Mouse (Mus musculus) myocyte (in vitro differentiated cells): ENCODE measurements around the gene Taar6. TPM values are rescaled to one million over a fixed set of nuclear protein-coding genes. Genes with fewer than 3 reads are reported as not detected.

ENCODE experiments used
- H3K27me3 ChIP-seq: one replicate; pipeline ENCODE4 v1.6.1; 2011; ENCODE audit not compliant: control insufficient read depth, insufficient read depth, insufficient read length
- H3K36me3 ChIP-seq: one replicate; pipeline ENCODE4 v1.6.1; 2011; ENCODE audit not compliant: control insufficient read depth, insufficient read depth
- H3K4me2 ChIP-seq: one replicate; pipeline ENCODE4 v1.6.1; 2011; ENCODE audit warnings: low read depth, control low read depth
- H3K4me3 ChIP-seq: one replicate; pipeline ENCODE4 v1.5.1; 2011; ENCODE audit warnings: mild to moderate bottlenecking, control low read depth, moderate library complexity
- H3K79me2 ChIP-seq: one replicate; pipeline ENCODE4 v1.6.1; 2011; ENCODE audit not compliant: control insufficient read depth, insufficient read depth
- H3ac ChIP-seq: one replicate; pipeline ENCODE4 v1.6.1; 2011; ENCODE audit not compliant: control insufficient read depth, insufficient read length
- CEBPB ChIP-seq: IDR thresholded peaks from 2 replicates; pipeline ENCODE4 v1.6.1; 2011; ENCODE audit warnings: mild to moderate bottlenecking, moderate library complexity; ENCODE audit not compliant: poor library complexity, insufficient read depth, severe bottlenecking
- E2F4 ChIP-seq: IDR thresholded peaks from one replicate; pipeline ENCODE4 v1.6.1; 2011; ENCODE audit warnings: mild to moderate bottlenecking, control low read depth, moderate library complexity; ENCODE audit not compliant: insufficient read depth
- MAX ChIP-seq: IDR thresholded peaks from one replicate; pipeline ENCODE4 v1.6.1; 2011; ENCODE audit warnings: low read depth, mild to moderate bottlenecking, control low read depth
- MYOD1 ChIP-seq, 3 experiments: IDR thresholded peaks; one replicate each; pipeline ENCODE4 v1.6.1; 2011; ENCODE audit warnings: control low read depth in 2 of 3, low read depth in 2 of 3, mild to moderate bottlenecking in 2 of 3, moderate library complexity in 1 of 3; ENCODE audit not compliant: insufficient read length in 2 of 3, control insufficient read depth in 1 of 3
- MYOG ChIP-seq, 3 experiments: IDR thresholded peaks; one replicate each; pipeline ENCODE4 v1.6.1; 2011; ENCODE audit warnings: control low read depth in 2 of 3, low read depth in 2 of 3, mild to moderate bottlenecking in 2 of 3; ENCODE audit not compliant: insufficient read length in 2 of 3, control insufficient read depth in 1 of 3, insufficient read depth in 1 of 3
- POLR2A ChIP-seq: IDR thresholded peaks from one replicate; pipeline ENCODE4 v1.6.1; 2011; ENCODE audit warnings: low read depth, mild to moderate bottlenecking, control low read depth, moderate library complexity; ENCODE audit not compliant: insufficient read length
- POLR2AphosphoS2 ChIP-seq: IDR thresholded peaks from one replicate; pipeline ENCODE4 v1.6.1; 2011; ENCODE audit warnings: low read depth, control low read depth; ENCODE audit not compliant: insufficient read length
- REST ChIP-seq: IDR thresholded peaks from one replicate; pipeline ENCODE4 v1.6.1; 2011; ENCODE audit warnings: mild to moderate bottlenecking, control low read depth, moderate library complexity; ENCODE audit not compliant: insufficient read depth, insufficient read length
- SRF ChIP-seq: IDR thresholded peaks from one replicate; pipeline ENCODE4 v1.6.1; 2011; ENCODE audit warnings: low read depth; ENCODE audit not compliant: control insufficient read depth, insufficient read length
- TCF12 ChIP-seq: IDR thresholded peaks from one replicate; pipeline ENCODE4 v1.6.1; 2011; ENCODE audit warnings: mild to moderate bottlenecking, control low read depth; ENCODE audit not compliant: poor library complexity, insufficient read depth, severe bottlenecking
- TCF3 ChIP-seq: IDR thresholded peaks from one replicate; pipeline ENCODE4 v1.6.1; 2011; ENCODE audit warnings: low read depth, control low read depth; ENCODE audit not compliant: insufficient read length
- USF1 ChIP-seq: IDR thresholded peaks from one replicate; pipeline ENCODE4 v1.6.1; 2011; ENCODE audit warnings: low read depth, mild to moderate bottlenecking, control low read depth, moderate library complexity
- polyA plus RNA-seq: library from polyadenylated mRNA; unstranded; fragments of >200 nt; fragmentation: generic; extraction: Trizol; gene quantifications from one replicate; pipeline ENCODE4 v1.2.1, GENCODE M21; 2012; ENCODE audit warnings: missing spikeins

Taar6 gene
- polyA plus RNA-seq = not detected

DNA sequence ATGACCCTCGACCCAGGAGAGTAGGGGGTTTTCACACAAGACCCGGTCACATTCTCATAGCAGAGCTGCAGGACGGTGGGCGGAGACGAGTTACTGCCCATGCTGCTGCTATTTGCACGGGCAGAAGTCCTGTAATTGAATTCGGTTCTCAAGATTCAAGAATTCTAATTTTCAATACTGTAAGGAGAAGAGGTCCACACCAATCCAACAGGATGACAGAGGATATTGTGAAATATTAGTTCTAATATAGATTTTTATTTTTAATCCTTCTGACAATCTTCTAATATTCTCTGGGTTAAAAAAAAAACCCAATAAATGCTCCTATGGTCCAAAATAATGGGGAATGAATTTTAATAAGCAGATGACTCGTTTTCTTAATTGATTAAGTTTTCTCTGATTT lies at the start of gene Taar6:
Gene Taar6, minus strand, starts transcription at position 101 of the 400 bp plus-strand sequence.
- TF ChIP-seq TCF12 (no peak), MAX (no peak), POLR2A (no peak), MYOD1 (IDR thresholded peaks at IDR 0.05; ENCODE audit: control insufficient read depth in 1 of 3, insufficient read length in 2 of 3, low read depth in 2 of 3) (no peak), USF1 (no peak), TCF3 (no peak), POLR2AphosphoS2 (no peak), REST (no peak), SRF (no peak), MYOG (IDR thresholded peaks at IDR 0.05; ENCODE audit: control insufficient read depth in 1 of 3, insufficient read depth in 1 of 3, insufficient read length in 2 of 3, low read depth in 2 of 3) (no peak), E2F4 (no peak), CEBPB (no peak)
- Histone ChIP-seq H3K27me3 (peaks cover 5% of the 10 kb centered on the region), H3K79me2 (no peaks in the 10 kb centered on the region), H3K4me2 (no peak within 1 kb of the TSS), H3ac (no peak within 1 kb of the TSS), H3K4me3 (no peak within 1 kb of the TSS), H3K36me3 (no peaks in the 10 kb centered on the region)

DNA sequence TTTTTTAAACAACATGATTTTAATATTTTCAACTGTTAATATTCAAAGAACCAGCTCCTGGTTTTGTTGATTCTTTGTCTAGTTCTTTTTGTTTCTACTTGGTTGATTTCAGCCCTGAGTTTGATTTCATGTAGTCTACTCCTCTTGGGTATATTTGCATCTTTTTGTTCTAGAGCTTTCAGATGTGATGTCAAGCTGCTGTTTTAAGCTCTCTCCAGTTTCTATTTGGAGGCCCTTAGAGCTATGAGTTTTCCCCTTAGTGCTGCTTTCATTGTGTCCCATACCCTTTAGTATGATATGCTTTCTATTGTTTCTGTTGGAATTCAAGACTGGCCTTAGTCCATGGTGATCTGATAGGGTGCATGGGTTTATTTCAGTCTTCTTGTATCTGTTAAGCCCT lies 45.9 kb upstream of the Taar6 start:
- no peaks in the 10 kb centered on the region for H3K36me3 ChIP-seq
- H3K4me2 ChIP-seq = no peak overlapping the region
- H3K27me3 ChIP-seq = no peaks in the 10 kb centered on the region
- H3K4me3 ChIP-seq = no peak overlapping the region
- no peaks in the 10 kb centered on the region for H3K79me2 ChIP-seq
- TF ChIP-seq REST (no peak), TCF3 (no peak), MYOG (IDR thresholded peaks at IDR 0.05; ENCODE audit: control insufficient read depth in 1 of 3, insufficient read depth in 1 of 3, insufficient read length in 2 of 3, low read depth in 2 of 3) (no peak), SRF (no peak), MYOD1 (IDR thresholded peaks at IDR 0.05; ENCODE audit: control insufficient read depth in 1 of 3, insufficient read length in 2 of 3, low read depth in 2 of 3) (no peak), E2F4 (no peak), POLR2A (no peak), TCF12 (no peak), CEBPB (no peak), USF1 (no peak), POLR2AphosphoS2 (no peak)
- H3ac ChIP-seq = no peak overlapping the region

DNA sequence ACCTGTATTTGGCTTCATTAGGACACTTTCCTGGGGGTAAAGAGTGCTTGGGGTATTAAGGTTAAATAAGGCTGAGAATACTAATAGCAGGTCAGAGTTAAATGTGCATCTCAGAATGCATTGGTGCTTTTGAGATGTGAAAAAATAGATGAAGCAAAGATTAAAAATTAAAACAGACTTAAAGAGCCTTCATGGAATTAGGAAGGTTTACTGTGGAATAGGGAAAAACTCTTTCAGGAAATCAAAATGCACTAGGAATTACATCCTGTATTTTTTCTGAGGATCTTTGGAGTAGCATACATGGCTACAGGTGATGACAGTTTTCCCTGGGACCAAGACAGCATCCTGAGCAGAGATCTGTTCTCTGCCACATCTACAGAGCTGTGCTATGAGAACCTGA lies 41.5 kb upstream of the Taar6 start, which contains the start of gene Taar7d:
Gene Taar7d, plus strand, starts transcription at position 301 of the 400 bp plus-strand sequence.
- no peak within 1 kb of the TSS for H3K4me3 ChIP-seq
- H3ac ChIP-seq = no peak within 1 kb of the TSS
- H3K4me2 ChIP-seq = no peak within 1 kb of the TSS
- H3K79me2 ChIP-seq = no peaks in the 10 kb centered on the region
- H3K36me3 ChIP-seq = no peaks in the 10 kb centered on the region
- TF ChIP-seq TCF3 = no peak
- no peak for TF ChIP-seq REST
- no peak for TF ChIP-seq TCF12
- TF ChIP-seq CEBPB = no peak
- TF ChIP-seq E2F4 = no peak
- TF ChIP-seq USF1 = no peak
- TF ChIP-seq MAX = no peak
- no peak for TF ChIP-seq MYOD1 (IDR thresholded peaks at IDR 0.05; ENCODE audit: control insufficient read depth in 1 of 3, insufficient read length in 2 of 3, low read depth in 2 of 3)
- no peak for TF ChIP-seq MYOG (IDR thresholded peaks at IDR 0.05; ENCODE audit: control insufficient read depth in 1 of 3, insufficient read depth in 1 of 3, insufficient read length in 2 of 3, low read depth in 2 of 3)
- TF ChIP-seq POLR2AphosphoS2 = no peak
- no peak for TF ChIP-seq POLR2A
- no peak for TF ChIP-seq SRF
- H3K27me3 ChIP-seq = no peaks in the 10 kb centered on the region

DNA sequence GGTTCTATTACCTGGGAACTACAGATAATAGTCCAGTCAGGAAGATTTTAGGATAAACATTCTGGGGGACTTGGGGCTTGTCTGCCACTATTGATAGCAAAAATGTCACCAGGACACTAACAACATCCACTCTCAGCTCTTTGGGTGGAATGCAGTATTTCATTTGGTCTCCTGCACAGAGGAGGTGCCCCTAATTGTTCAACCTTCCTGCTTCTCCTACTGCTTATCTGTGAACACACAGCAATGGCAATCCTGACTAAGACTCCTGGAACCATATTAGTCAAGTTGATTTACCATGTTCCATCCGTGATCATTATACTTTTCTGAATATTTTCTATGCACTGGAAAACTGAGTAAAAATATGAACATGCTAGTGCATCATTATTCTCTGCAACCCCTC lies 22.7 kb upstream of the Taar6 start:
- no peaks in the 10 kb centered on the region for H3K36me3 ChIP-seq
- H3K4me2 ChIP-seq = no peak overlapping the region
- H3K27me3 ChIP-seq = no peaks in the 10 kb centered on the region
- no peak for TF ChIP-seq CEBPB
- no peak for TF ChIP-seq SRF
- no peak for TF ChIP-seq POLR2A
- no peak for TF ChIP-seq POLR2AphosphoS2
- TF ChIP-seq TCF12 = no peak
- H3ac ChIP-seq = no peak overlapping the region
- no peak overlapping the region for H3K4me3 ChIP-seq
- no peaks in the 10 kb centered on the region for H3K79me2 ChIP-seq

DNA sequence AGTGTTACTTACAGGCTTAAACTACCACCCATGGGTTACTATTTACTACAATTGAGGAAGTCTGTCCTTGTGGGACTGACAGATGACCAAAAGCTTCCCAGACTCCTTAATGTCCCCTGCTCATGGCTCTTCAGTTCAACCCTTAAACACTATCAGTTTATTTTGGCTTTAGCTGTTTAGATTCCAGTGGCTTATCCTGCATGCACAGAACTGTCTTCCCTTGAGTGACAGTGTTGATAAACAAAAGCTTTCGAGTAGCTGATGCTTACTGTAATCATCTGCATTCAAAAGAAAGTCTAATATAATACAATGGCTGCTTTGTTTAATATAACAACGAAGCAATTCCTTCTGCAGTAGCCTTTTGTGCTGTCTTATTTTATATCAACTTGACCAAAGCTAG lies 21.6 kb upstream of the Taar6 start:
- no peak overlapping the region for H3ac ChIP-seq
- TF ChIP-seq E2F4 (no peak), MYOG (IDR thresholded peaks at IDR 0.05; ENCODE audit: control insufficient read depth in 1 of 3, insufficient read depth in 1 of 3, insufficient read length in 2 of 3, low read depth in 2 of 3) (no peak), REST (no peak), POLR2A (no peak), MYOD1 (IDR thresholded peaks at IDR 0.05; ENCODE audit: control insufficient read depth in 1 of 3, insufficient read length in 2 of 3, low read depth in 2 of 3) (no peak), USF1 (no peak), TCF12 (no peak)
- H3K27me3 ChIP-seq = no peaks in the 10 kb centered on the region
- no peaks in the 10 kb centered on the region for H3K79me2 ChIP-seq
- no peak overlapping the region for H3K4me2 ChIP-seq
- H3K36me3 ChIP-seq = no peaks in the 10 kb centered on the region
- no peak overlapping the region for H3K4me3 ChIP-seq
